20 mouse cellular contexts compared by ENCODE assay signal in genomic region chr1:35243339-35243738, GRCm38 (mm10).
DNase-seq lines count a peak whose midpoint lies in the region; ATAC-seq lines count a peak whose summit lies in the region.
"Had no signal": no experiment of that assay in that cellular context is flagged by ENCODE, and none has a peak within 500 bp of the region (broad histone marks: within the 10 kb centered on the region; RNA-seq: fewer than 3 reads in every experiment).

No protein-coding gene starts in this region.

- H3K36me3 ChIP-seq in forebrain, embryonic 15.5 days: no peaks in the 10 kb centered on the region
- H3K36me3 ChIP-seq in forebrain, embryonic 10.5 days (replicated peaks): no peaks in the 10 kb centered on the region
- H3K36me3 ChIP-seq in hindbrain, embryonic 15.5 days: no peaks in the 10 kb centered on the region
- H3K36me3 ChIP-seq in neural tube, embryonic 13.5 days: no peaks in the 10 kb centered on the region
- H3K36me3 ChIP-seq: embryonic facial prominence, embryonic 13.5 days; heart, embryonic 13.5 days; limb, embryonic 12.5 days; liver, embryonic 13.5 days had no signal

- peak; percentile 55; the same call in 1 of the 2 replicates for ATAC-seq in forebrain, embryonic 15.5 days (replicated peaks)
- peak; percentile 56 for ATAC-seq in hindbrain, embryonic 15.5 days (ENCODE audit: low FRiP score, low read depth)
- ATAC-seq in neural tube, embryonic 13.5 days (ENCODE audit: low read depth): peak; percentile 40; the same call in 1 of the 2 replicates

- intact Hi-C loops in left cerebral cortex, postnatal 36 days (cut with DNase I): no loop called here

- H3K27ac ChIP-seq in forebrain, embryonic 15.5 days (replicated peaks): 0 out of 2 replicates have a peak overlapping the region, but pooled peaks have one; percentile 36
- no peak overlapping the region for H3K27ac ChIP-seq in forebrain, embryonic 10.5 days
- H3K27ac ChIP-seq in hindbrain, embryonic 15.5 days (replicated peaks): peak overlapping the region; percentile 64
- peak overlapping the region; percentile 75 for H3K27ac ChIP-seq in neural tube, embryonic 13.5 days (replicated peaks)
- H3K27ac ChIP-seq: embryonic facial prominence, embryonic 13.5 days; heart, embryonic 13.5 days; left cerebral cortex, adult 2 months; limb, embryonic 12.5 days; liver, embryonic 13.5 days had no signal

- H3K4me1 ChIP-seq in forebrain, embryonic 15.5 days: peaks cover 10% of the 10 kb centered on the region; the same call in 1 of the 2 replicates
- H3K4me1 ChIP-seq in forebrain, embryonic 10.5 days: no peaks in the 10 kb centered on the region
- H3K4me1 ChIP-seq in hindbrain, embryonic 15.5 days (replicated peaks): peaks cover 21% of the 10 kb centered on the region
- peaks cover 22% of the 10 kb centered on the region for H3K4me1 ChIP-seq in neural tube, embryonic 13.5 days (replicated peaks)
- H3K4me1 ChIP-seq: embryonic facial prominence, embryonic 13.5 days; heart, embryonic 13.5 days; liver, embryonic 13.5 days had no signal

- no peak overlapping the region for H3K4me3 ChIP-seq in forebrain, embryonic 15.5 days
- no peak overlapping the region for H3K4me3 ChIP-seq in forebrain, embryonic 10.5 days
- no peak overlapping the region for H3K4me3 ChIP-seq in hindbrain, embryonic 15.5 days
- no peak overlapping the region for H3K4me3 ChIP-seq in neural tube, embryonic 13.5 days
- H3K4me3 ChIP-seq: embryonic facial prominence, embryonic 13.5 days; heart, embryonic 13.5 days; left cerebral cortex, adult 2 months; limb, embryonic 12.5 days; liver, embryonic 13.5 days had no signal

- DNase-seq in forebrain, embryonic 10.5 days (ENCODE audit: extremely low spot score, low spot score): no peak
- peak; percentile 55 for DNase-seq in brain, adult 2 months (ENCODE audit: low read depth, low spot score)
- no peak for DNase-seq in embryo, embryonic 10.5 days (ENCODE audit: low spot score)
- DNase-seq in cerebellum, adult 11-12 months: no peak
- no peak for DNase-seq in left cerebral cortex, postnatal 36 days (ENCODE audit: low spot score in 2 of 2)
- DNase-seq: adrenal gland, adult 2 months; cerebellum, adult 18-20 months; heart, postnatal 36 days; kidney, adult 11 months; kidney, postnatal 10 days; liver, embryonic 13.5 days; right cerebral cortex, postnatal 4 days; thymus, postnatal 36 days had no signal

- H3K27me3 ChIP-seq in forebrain, embryonic 15.5 days: no peaks in the 10 kb centered on the region
- H3K27me3 ChIP-seq in forebrain, embryonic 10.5 days (ENCODE audit: poor library complexity, severe bottlenecking): no peaks in the 10 kb centered on the region
- no peaks in the 10 kb centered on the region for H3K27me3 ChIP-seq in hindbrain, embryonic 15.5 days
- no peaks in the 10 kb centered on the region for H3K27me3 ChIP-seq in neural tube, embryonic 13.5 days
- H3K27me3 ChIP-seq: embryonic facial prominence, embryonic 13.5 days; heart, embryonic 13.5 days; limb, embryonic 12.5 days; liver, embryonic 13.5 days had no signal

- no peaks in the 10 kb centered on the region for H3K9me3 ChIP-seq in forebrain, embryonic 15.5 days
- no peaks in the 10 kb centered on the region for H3K9me3 ChIP-seq in forebrain, embryonic 10.5 days
- no peaks in the 10 kb centered on the region for H3K9me3 ChIP-seq in hindbrain, embryonic 15.5 days
- no peaks in the 10 kb centered on the region for H3K9me3 ChIP-seq in neural tube, embryonic 13.5 days
- H3K9me3 ChIP-seq: embryonic facial prominence, embryonic 13.5 days; heart, embryonic 13.5 days; limb, embryonic 12.5 days had no signal

- no peak overlapping the region for H3K9ac ChIP-seq in forebrain, embryonic 15.5 days (replicated peaks)
- no peak overlapping the region for H3K9ac ChIP-seq in hindbrain, embryonic 15.5 days
- H3K9ac ChIP-seq in neural tube, embryonic 13.5 days: peak overlapping the region; percentile 48; the same call in 1 of the 2 replicates
- H3K9ac ChIP-seq: embryonic facial prominence, embryonic 13.5 days; heart, embryonic 13.5 days; limb, embryonic 12.5 days; liver, embryonic 13.5 days had no signal

- H3K4me2 ChIP-seq in forebrain, embryonic 15.5 days (replicated peaks): 0 out of 2 replicates have a peak overlapping the region, but pooled peaks have one; percentile 7
- H3K4me2 ChIP-seq in hindbrain, embryonic 15.5 days: peak overlapping the region; percentile 34
- peak overlapping the region; percentile 36 for H3K4me2 ChIP-seq in neural tube, embryonic 13.5 days
- H3K4me2 ChIP-seq: embryonic facial prominence, embryonic 13.5 days; heart, embryonic 13.5 days; limb, embryonic 12.5 days; liver, embryonic 13.5 days had no signal

- WGBS in forebrain, embryonic 15.5 days: 46% methylated on average over 6 of the region's 6 CpGs
- WGBS in forebrain, embryonic 10.5 days: 85% methylated on average over 6 of the region's 6 CpGs
- WGBS in hindbrain, embryonic 15.5 days: 28% methylated on average over 6 of the region's 6 CpGs
- WGBS in neural tube, embryonic 13.5 days: 33% methylated on average over 6 of the region's 6 CpGs
